2 mouse cellular contexts compared by ENCODE assay signal in genomic region chr1:11549810-11550209, GRCm38 (mm10).
A peak's percentile ranks its signal among the peaks of the same experiment; 100 is the strongest.
DNase-seq lines count a peak whose midpoint lies in the region; ATAC-seq lines count a peak whose summit lies in the region.

No protein-coding gene starts in this region.

- ATAC-seq in frontal cortex, adult (ENCODE audit: low TSS enrichment) = peak; percentile 78

- DNase-seq in brain, adult 2 months (ENCODE audit: low read depth, low spot score) = peak; percentile 47
